Mouse (Mus musculus) right cerebral cortex, postnatal 4 days (tissue): ENCODE data around the gene Selenbp2.
"Not testable (repeated sequence)": the region's sequence is repeated elsewhere in the genome, so short reads cannot be mapped to it uniquely, and the experiment has no call there.

ENCODE experiments used
- DNase-seq: peaks from one replicate; pipeline ENCODE4 v3.0.0-alpha.2; 2022

Selenbp2 gene

GRCm38 (mm10) chr3:94691694-94692093 is 1.7 kb upstream of the Selenbp2 start:
- DNase-seq, result not testable (repeated sequence)

- DNase-seq, result not testable (repeated sequence)
Measured at GRCm38 (mm10) chr3:94693874-94694273, 518 bp downstream of the Selenbp2 start.

- not testable (repeated sequence) for DNase-seq
Measured at GRCm38 (mm10) chr3:94695591-94695990, 2.2 kb downstream of the Selenbp2 start.

GRCm38 (mm10) chr3:94696257-94696656 is 2.9 kb downstream of the Selenbp2 start:
- not testable (repeated sequence) for DNase-seq

- DNase-seq, result not testable (repeated sequence)
Measured at GRCm38 (mm10) chr3:94702163-94702810, 8.9 kb downstream of the Selenbp2 start.

GRCm38 (mm10) chr3:94702856-94703255 is 9.5 kb downstream of the Selenbp2 start:
- DNase-seq, result no peak

- peak; percentile 9 for DNase-seq
Measured at GRCm38 (mm10) chr3:94703364-94703763, 10.0 kb downstream of the Selenbp2 start.

GRCm38 (mm10) chr3:94710591-94710990 is 17.2 kb downstream of the Selenbp2 start:
- DNase-seq, result not testable (repeated sequence)

- DNase-seq, result not testable (repeated sequence)
Measured at GRCm38 (mm10) chr3:94713424-94713823, 20.1 kb downstream of the Selenbp2 start.

GRCm38 (mm10) chr3:94718253-94718652 is 24.9 kb downstream of the Selenbp2 start:
- not testable (repeated sequence) for DNase-seq

GRCm38 (mm10) chr3:94723637-94724036 is 30.3 kb downstream of the Selenbp2 start:
- DNase-seq, result not testable (repeated sequence)

GRCm38 (mm10) chr3:94745691-94746090 is 52.3 kb downstream of the Selenbp2 start:
- no peak for DNase-seq
